In the genomic region with DNA sequence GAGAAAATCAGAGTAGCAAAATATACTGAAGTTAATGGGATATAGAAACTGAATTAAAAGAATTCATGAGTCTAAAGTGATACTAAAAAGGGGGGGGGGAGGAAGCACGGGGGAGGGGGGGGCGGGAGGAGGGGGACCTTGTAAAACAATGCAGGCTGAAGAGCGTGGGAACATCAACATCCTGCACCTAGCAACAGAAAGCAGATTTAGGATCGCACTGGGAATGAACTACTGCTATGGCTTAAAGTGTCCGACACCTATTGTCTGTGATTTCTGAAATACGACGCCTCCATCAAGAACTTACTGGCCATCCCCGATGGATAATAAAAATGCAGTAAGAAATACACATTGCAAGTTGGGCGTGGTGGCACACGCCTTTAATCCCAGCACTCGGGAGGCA, we compare ENCODE assay signal across 29 mouse cellular contexts. TPM values are rescaled to one million over a fixed set of nuclear protein-coding genes. Genes with fewer than 3 reads are reported as not detected.
A peak's percentile ranks its signal among the peaks of the same experiment; 100 is the strongest.
DNase-seq lines count a peak whose midpoint lies in the region; ATAC-seq and TF ChIP-seq lines count a peak whose summit lies in the region.
"Had no signal": no experiment of that assay in that cellular context is flagged by ENCODE, and none has a peak within 500 bp of the region (broad histone marks: within the 10 kb centered on the region; RNA-seq: fewer than 3 reads in every experiment).

No protein-coding gene starts in this region.

- no peak for TF ChIP-seq EP300 in lung, postnatal 0 days (IDR thresholded peaks at IDR 0.05)

- peak overlapping the region; percentile 72 for H3K27ac ChIP-seq in gastrocnemius, adult 2 months
- H3K27ac ChIP-seq in kidney, adult 2 months (ENCODE audit: insufficient read depth, low read depth, low read length): no peak overlapping the region
- no peak overlapping the region for H3K27ac ChIP-seq in lung, postnatal 0 days (ENCODE audit: low read length)
- H3K27ac ChIP-seq in brown adipose tissue, adult 24 weeks (replicated peaks; ENCODE audit: low read depth, low read length): peak overlapping the region; percentile 84
- H3K27ac ChIP-seq: embryonic facial prominence, embryonic 15.5 days; forebrain, embryonic 12.5 days had no signal

- H3K9ac ChIP-seq in lung, postnatal 0 days (replicated peaks; ENCODE audit: low read depth): no peak overlapping the region
- H3K9ac ChIP-seq: embryonic facial prominence, embryonic 13.5 days; embryonic facial prominence, embryonic 15.5 days; forebrain, embryonic 12.5 days had no signal

- H3K4me2 ChIP-seq in lung, postnatal 0 days (replicated peaks; ENCODE audit: low read depth, low read length): no peak overlapping the region
- H3K4me2 ChIP-seq: embryonic facial prominence, embryonic 13.5 days; embryonic facial prominence, embryonic 15.5 days; forebrain, embryonic 12.5 days had no signal

- no peak for TF ChIP-seq CTCF in gastrocnemius, adult 2 months (IDR thresholded peaks at IDR 0.05)
- TF ChIP-seq CTCF in kidney, adult 2 months (conservative IDR thresholded peaks at IDR 0.05; ENCODE audit: insufficient read depth, insufficient read length, low read depth, low read length): no peak
- TF ChIP-seq CTCF in lung, postnatal 0 days (IDR thresholded peaks at IDR 0.05): no peak

- DNase-seq in gastrocnemius, adult 2 months: no peak
- DNase-seq in gastrocnemius, postnatal 4 days (ENCODE audit: low spot score in 2 of 2): no peak
- DNase-seq in kidney, adult 2 months: peak; percentile 56
- no peak for DNase-seq in kidney, postnatal 4 days
- DNase-seq in lung, postnatal 0 days (ENCODE audit: low spot score): no peak
- no peak for DNase-seq in lung, postnatal 4 days
- DNase-seq: adrenal gland, adult 8-10 months; adrenal gland, postnatal 14 days; adrenal gland, postnatal 36 days; B cell, adult 2 months; cerebellum, adult 11 months; cerebellum, adult 18-20 months; cerebellum, adult 8-10 months; cerebellum, adult 9-11 months; cerebellum, postnatal 14 days; cerebellum, postnatal 36 days; embryo, embryonic 11 days had no signal

- intact Hi-C loops in gastrocnemius, adult 2 months (cut with DNase I): no loop called here

- TF ChIP-seq POLR2A in kidney, adult 2 months (IDR thresholded peaks at IDR 0.05; ENCODE audit: low read depth, low read length): no peak

- H3K4me3 ChIP-seq in gastrocnemius, adult 2 months: no peak overlapping the region
- H3K4me3 ChIP-seq in kidney, adult 2 months (ENCODE audit: insufficient read depth, low read depth, low read length): no peak overlapping the region
- H3K4me3 ChIP-seq in lung, postnatal 0 days (ENCODE audit: low read depth, low read length): no peak overlapping the region
- no peak overlapping the region for H3K4me3 ChIP-seq in brown adipose tissue, adult 24 weeks (ENCODE audit: insufficient read depth, low read depth, low read length)
- H3K4me3 ChIP-seq: embryonic facial prominence, embryonic 13.5 days; embryonic facial prominence, embryonic 15.5 days; erythroblast, embryonic 14.5 days; forebrain, embryonic 10.5 days; forebrain, embryonic 12.5 days had no signal

- H3K4me1 ChIP-seq in kidney, adult 2 months (ENCODE audit: control insufficient read depth, insufficient read depth, low read length): no peaks in the 10 kb centered on the region
- no peaks in the 10 kb centered on the region; the same call in 1 of the 2 replicates for H3K4me1 ChIP-seq in lung, postnatal 0 days (ENCODE audit: insufficient read depth, low read depth, low read length)
- H3K4me1 ChIP-seq in brown adipose tissue, adult 24 weeks (ENCODE audit: control insufficient read depth, insufficient read depth, insufficient read length, low read length): peaks cover 12% of the 10 kb centered on the region; the same call in 1 of the 2 replicates

- H3K27me3 ChIP-seq in kidney, adult 2 months (replicated peaks; ENCODE audit: control insufficient read depth, insufficient read depth, low read length): no peaks in the 10 kb centered on the region
- no peaks in the 10 kb centered on the region for H3K27me3 ChIP-seq in lung, postnatal 0 days (replicated peaks; ENCODE audit: insufficient read depth, low read length)
- H3K27me3 ChIP-seq: CH12.LX; embryonic facial prominence, embryonic 13.5 days; embryonic facial prominence, embryonic 15.5 days; forebrain, embryonic 12.5 days; Patski had no signal

- WGBS in kidney, adult 2 months: 57% methylated on average over 11 of the region's 11 CpGs
- WGBS in lung, postnatal 0 days: 63% methylated on average over 11 of the region's 11 CpGs

- H3K36me3 ChIP-seq in kidney, adult 2 months (ENCODE audit: control insufficient read depth, insufficient read depth, low read length): no peaks in the 10 kb centered on the region
- no peaks in the 10 kb centered on the region for H3K36me3 ChIP-seq in lung, postnatal 0 days (ENCODE audit: insufficient read depth, low read length)
- H3K36me3 ChIP-seq: embryonic facial prominence, embryonic 13.5 days; embryonic facial prominence, embryonic 15.5 days; forebrain, embryonic 10.5 days; forebrain, embryonic 12.5 days; G1E had no signal

- ATAC-seq in lung, postnatal 0 days: peak; percentile 57; the same call in 1 of the 2 replicates
- ATAC-seq: activated CD4-positive, CD25-positive, alpha-beta regulatory T cell, adult 4 months; CD4-positive, CD25-positive, alpha-beta regulatory T cell, adult 4 months; forebrain, embryonic 14.5 days; Patski had no signal

- H3K9me3 ChIP-seq in lung, postnatal 0 days (ENCODE audit: low read length): no peaks in the 10 kb centered on the region
- H3K9me3 ChIP-seq: embryonic facial prominence, embryonic 13.5 days; embryonic facial prominence, embryonic 15.5 days; forebrain, embryonic 10.5 days; forebrain, embryonic 12.5 days; G1E had no signal

RNA-seq across cellular contexts. Expression of a gene that starts 59.8 kb away (rescaled TPM):
- 10 to 100 TPM; 21.9 to 24.2 TPM for total RNA-seq in gastrocnemius, adult 2 months (2021)
- 10 to 100 TPM; 51.7 to 55.4 TPM for total RNA-seq in gastrocnemius, postnatal 4 days (2021)
- 16.2 and 28.0 TPM in 2 replicates for polyA plus RNA-seq in kidney, adult 2 months (2012; rRNA removed)
- 85.9 and 99.6 TPM in 2 replicates for polyA plus RNA-seq in lung, postnatal 0 days (2015; fragmentation: Nextera tagmentation; extraction: Ambion mirVana)
- 62.0 and 64.6 TPM in 2 replicates for polyA plus RNA-seq in brown adipose tissue, adult 24 weeks (2012; ENCODE audit: insufficient read depth, insufficient read length, missing spikeins)

RNA-seq across cellular contexts. Expression of a gene that starts 59.9 kb away (rescaled TPM):
- total RNA-seq in gastrocnemius, adult 2 months (2021): 10 to 100 TPM; 11.3 to 16.2 TPM
- 10 to 100 TPM; 12.9 to 14.8 TPM for total RNA-seq in gastrocnemius, postnatal 4 days (2021)
- 8.7 and 9.3 TPM in 2 replicates for polyA plus RNA-seq in kidney, adult 2 months (2012; rRNA removed)
- 7.7 and 8.0 TPM in 2 replicates for polyA plus RNA-seq in lung, postnatal 0 days (2015; fragmentation: Nextera tagmentation; extraction: Ambion mirVana)
- 18.2 and 26.8 TPM in 2 replicates for polyA plus RNA-seq in brown adipose tissue, adult 24 weeks (2012; ENCODE audit: insufficient read depth, insufficient read length, missing spikeins)

Comparison
In these comparisons a context has a peak if more than half of its experiments do, and no peak if none do; other contexts are left out.
1. H3K27ac ChIP-seq: peak in gastrocnemius, adult 2 months (single experiment) and brown adipose tissue, adult 24 weeks (single experiment); none in kidney, adult 2 months (single experiment) and lung, postnatal 0 days (single experiment).